Mouse (Mus musculus) testis, postnatal 14 days (tissue): ENCODE results near the gene Camk1g.

ENCODE experiments used
- DNase-seq: peaks from one replicate; pipeline ENCODE4 v3.0.0; 2021; ENCODE audit warnings: low spot score

The Camk1g gene

GRCm38 (mm10) chr1:193332671-193333070 is 37.4 kb downstream of the Camk1g start:
- DNase-seq: no peak

GRCm38 (mm10) chr1:193332018-193332417 is 38.1 kb downstream of the Camk1g start:
- DNase-seq: no peak

GRCm38 (mm10) chr1:193330626-193331025 is 39.5 kb downstream of the Camk1g start:
- DNase-seq: no peak

- DNase-seq: peak; percentile 52
These were observed 39.9 kb downstream of the Camk1g start for GRCm38 (mm10) chr1:193330172-193330571.

- DNase-seq: no peak
These were observed 40.5 kb downstream of the Camk1g start for GRCm38 (mm10) chr1:193329557-193329956.

- DNase-seq: no peak
These were observed 42.4 kb downstream of the Camk1g start for GRCm38 (mm10) chr1:193327686-193328085.

GRCm38 (mm10) chr1:193327216-193327615 is 42.9 kb downstream of the Camk1g start:
- no peak for DNase-seq

GRCm38 (mm10) chr1:193326456-193327145 is 43.5 kb downstream of the Camk1g start:
- no peak for DNase-seq

- DNase-seq: no peak
These were observed 44.2 kb downstream of the Camk1g start for GRCm38 (mm10) chr1:193325891-193326290.

- DNase-seq: no peak
These were observed 45.9 kb downstream of the Camk1g start for GRCm38 (mm10) chr1:193324224-193324623.

- no peak for DNase-seq
These were observed 46.4 kb downstream of the Camk1g start for GRCm38 (mm10) chr1:193323686-193324085.

GRCm38 (mm10) chr1:193320398-193320797 is 49.7 kb downstream of the Camk1g start:
- DNase-seq: no peak

- no peak for DNase-seq
These were observed 50.4 kb downstream of the Camk1g start for GRCm38 (mm10) chr1:193319721-193320120.

GRCm38 (mm10) chr1:193317159-193317559 is 52.9 kb downstream of the Camk1g start:
- DNase-seq: peak; percentile 47

GRCm38 (mm10) chr1:193316358-193316750 is 53.7 kb downstream of the Camk1g start:
- no peak for DNase-seq

- DNase-seq: peak; percentile 80
These were observed 54.3 kb downstream of the Camk1g start for GRCm38 (mm10) chr1:193315705-193316357.

GRCm38 (mm10) chr1:193311596-193311995 is 58.5 kb downstream of the Camk1g start:
- no peak for DNase-seq

GRCm38 (mm10) chr1:193310519-193311085 is 59.5 kb downstream of the Camk1g start:
- DNase-seq: no peak

- no peak for DNase-seq
These were observed 60.1 kb downstream of the Camk1g start for GRCm38 (mm10) chr1:193309785-193310518.

- no peak for DNase-seq
These were observed 63.3 kb downstream of the Camk1g start for GRCm38 (mm10) chr1:193306832-193307231.

GRCm38 (mm10) chr1:193305386-193305785 is 64.7 kb downstream of the Camk1g start:
- DNase-seq: no peak

GRCm38 (mm10) chr1:193303096-193303495 is 67.0 kb downstream of the Camk1g start:
- no peak for DNase-seq

GRCm38 (mm10) chr1:193302093-193302405 is 68.0 kb downstream of the Camk1g start:
- no peak for DNase-seq
